Mouse (Mus musculus): ENCODE data around the gene Csnk1g1. TPM values are rescaled to one million over a fixed set of nuclear protein-coding genes. Genes with fewer than 3 reads are reported as not detected.
A peak's percentile ranks its signal among the peaks of the same experiment; 100 is the strongest.

Gene Csnk1g1
- polyA plus RNA-seq, 1 experiment from 2014 or later: 14.6 TPM

GRCm38 (mm10) chr9:66067542-66067941, 158.8 kb downstream of the Csnk1g1 start:
- no peak for DNase-seq (ENCODE audit: low spot score)

- DNase-seq (ENCODE audit: low spot score): no peak
These were observed 159.3 kb downstream of the Csnk1g1 start for GRCm38 (mm10) chr9:66068056-66068455.

GRCm38 (mm10) chr9:66068971-66069391, 160.3 kb downstream of the Csnk1g1 start:
- DNase-seq (ENCODE audit: low spot score): peak; percentile 14

DNA sequence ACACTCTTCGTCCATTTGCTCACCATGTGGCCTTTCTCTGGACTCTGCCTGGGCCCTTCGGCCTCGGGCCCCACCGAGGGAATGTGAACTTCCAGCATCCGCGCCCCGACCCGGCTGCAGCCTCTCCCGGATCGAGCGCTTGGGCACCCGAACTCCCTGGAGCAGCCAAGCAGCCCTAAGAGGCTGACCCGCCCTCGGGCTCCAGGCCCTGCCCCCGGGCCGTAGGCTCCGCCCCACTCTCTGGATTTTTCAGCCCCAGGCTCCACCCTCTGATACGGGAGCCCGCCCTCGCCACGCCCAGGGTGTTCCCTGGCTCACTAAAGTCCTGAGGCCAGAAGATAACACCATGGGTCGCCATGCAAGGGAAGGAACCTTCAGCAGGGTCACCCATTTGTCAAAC, 160.9 kb downstream of the Csnk1g1 start, which contains the start of gene Snx22:
Gene Snx22, minus strand, starts transcription at position 137 of the 400 bp plus-strand sequence.
- peak; percentile 46 for DNase-seq (ENCODE audit: low spot score)

DNA sequence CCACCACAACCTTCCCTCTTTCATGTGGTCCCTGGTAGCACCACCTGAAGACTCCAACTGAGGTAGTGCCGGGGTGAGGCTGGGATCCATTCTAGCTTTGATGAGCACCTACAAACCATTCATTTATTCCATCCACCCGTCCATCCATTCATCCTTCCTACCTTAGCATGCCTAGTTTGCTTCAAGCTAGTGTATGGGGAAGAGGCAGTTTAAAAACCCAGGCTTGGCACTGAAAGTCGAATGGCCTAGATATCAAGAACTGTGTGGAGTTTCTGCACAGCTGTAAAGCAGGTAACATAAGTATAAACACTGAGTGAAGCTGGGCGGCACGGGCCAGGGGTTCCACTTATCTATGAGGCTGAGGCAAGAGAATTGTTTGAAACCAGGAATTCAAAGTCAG, 161.4 kb downstream of the Csnk1g1 start:
- DNase-seq (ENCODE audit: low spot score): no peak

DNA sequence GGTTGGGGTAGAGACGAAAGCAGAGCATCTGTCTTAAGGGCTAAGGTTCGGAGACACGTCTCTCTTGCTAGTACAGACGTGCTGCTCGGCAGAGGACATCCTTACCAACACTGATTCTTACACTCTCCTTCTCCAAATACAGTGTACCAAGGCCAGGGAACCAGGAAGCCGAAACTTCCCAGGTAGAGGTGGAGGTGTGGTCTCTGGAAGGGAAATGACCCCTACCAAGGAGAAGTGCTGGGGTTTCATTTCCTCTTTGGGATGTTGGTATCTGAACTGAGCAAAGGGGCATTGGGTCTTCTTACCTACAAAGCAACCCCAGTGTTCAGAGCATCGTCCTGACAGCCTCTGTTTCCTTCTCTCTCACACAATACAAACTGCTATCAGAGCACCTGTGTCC, 164.0 kb downstream of the Csnk1g1 start:
- DNase-seq (ENCODE audit: low spot score): no peak

GRCm38 (mm10) chr9:66078072-66078471, 169.3 kb downstream of the Csnk1g1 start:
- no peak for DNase-seq (ENCODE audit: low spot score)

DNA sequence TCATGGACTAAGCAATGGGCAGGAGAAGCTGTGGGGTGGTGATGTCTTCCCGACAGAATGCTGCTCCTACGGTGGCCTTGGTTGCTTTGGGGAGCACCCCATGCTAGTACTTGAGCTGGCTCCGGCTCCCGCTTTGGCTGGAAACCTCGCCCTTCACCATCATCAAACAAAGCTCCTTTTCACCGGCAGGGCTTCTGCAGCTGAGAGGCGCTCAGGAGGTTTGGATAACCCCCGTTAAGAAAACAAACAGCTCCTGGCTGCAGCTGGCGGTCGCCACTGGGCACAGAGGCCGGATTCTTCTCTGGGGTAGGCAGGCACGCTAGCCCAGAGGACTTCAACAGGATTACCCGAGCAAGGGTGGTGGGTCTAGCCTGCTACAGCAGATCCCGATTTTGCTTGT, 169.8 kb downstream of the Csnk1g1 start:
- DNase-seq (ENCODE audit: low spot score): no peak

DNA sequence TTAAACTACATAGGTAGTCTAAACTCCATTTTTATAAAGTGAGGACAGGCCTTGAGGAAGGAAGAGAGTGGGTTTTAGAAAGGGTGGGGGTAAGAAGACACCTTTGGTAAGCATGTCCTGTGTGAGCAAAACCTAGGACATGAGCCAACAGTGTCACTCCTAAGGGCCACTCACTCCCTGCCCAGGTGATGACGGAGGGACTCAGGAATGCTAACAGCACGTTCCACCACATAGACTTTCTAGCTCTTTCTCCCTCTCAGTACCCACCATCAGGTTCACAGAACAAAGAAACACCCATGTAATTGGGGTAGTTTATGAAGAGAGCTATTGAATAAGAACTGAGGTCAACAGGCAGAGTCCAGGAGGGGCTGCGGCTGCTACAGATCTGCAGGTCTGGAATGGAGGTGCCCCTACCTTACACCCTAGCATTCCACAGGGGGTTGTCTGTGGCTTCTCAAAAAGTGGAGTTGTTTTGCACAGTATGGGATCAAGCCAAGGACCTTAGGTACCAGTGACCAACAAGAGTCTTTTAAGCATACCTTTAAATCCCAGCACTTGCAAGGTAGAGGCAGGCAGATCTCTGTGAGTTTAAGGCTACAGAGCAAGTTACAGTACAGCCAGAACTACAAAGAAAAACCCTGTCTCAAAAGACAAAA, 172.2 kb downstream of the Csnk1g1 start:
- DNase-seq (ENCODE audit: low spot score): no peak

GRCm38 (mm10) chr9:66081999-66082398, 173.3 kb downstream of the Csnk1g1 start:
- no peak for DNase-seq (ENCODE audit: low spot score)

- DNase-seq (ENCODE audit: low spot score): no peak
These were observed 175.4 kb downstream of the Csnk1g1 start for GRCm38 (mm10) chr9:66084171-66084570.

DNA sequence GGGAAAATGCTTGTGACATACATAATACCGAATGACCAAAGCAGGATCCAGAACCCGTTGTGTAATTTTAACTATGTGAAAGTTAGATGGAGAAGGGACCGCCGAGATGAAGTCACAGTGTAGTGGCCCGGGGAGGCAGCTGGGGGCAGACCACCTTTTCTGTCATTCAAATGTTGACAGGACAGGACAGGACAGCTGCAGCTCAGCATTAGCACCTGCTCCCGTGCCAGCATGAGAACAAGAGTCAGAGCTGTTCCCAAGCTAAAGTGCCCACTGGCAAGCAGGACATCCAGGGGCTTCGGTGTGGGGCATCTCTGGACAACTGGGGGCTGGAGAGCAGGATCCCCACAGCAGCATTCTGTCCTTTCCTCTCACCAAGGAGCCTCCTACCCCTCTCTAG, 178.3 kb downstream of the Csnk1g1 start:
- no peak for DNase-seq (ENCODE audit: low spot score)

DNA sequence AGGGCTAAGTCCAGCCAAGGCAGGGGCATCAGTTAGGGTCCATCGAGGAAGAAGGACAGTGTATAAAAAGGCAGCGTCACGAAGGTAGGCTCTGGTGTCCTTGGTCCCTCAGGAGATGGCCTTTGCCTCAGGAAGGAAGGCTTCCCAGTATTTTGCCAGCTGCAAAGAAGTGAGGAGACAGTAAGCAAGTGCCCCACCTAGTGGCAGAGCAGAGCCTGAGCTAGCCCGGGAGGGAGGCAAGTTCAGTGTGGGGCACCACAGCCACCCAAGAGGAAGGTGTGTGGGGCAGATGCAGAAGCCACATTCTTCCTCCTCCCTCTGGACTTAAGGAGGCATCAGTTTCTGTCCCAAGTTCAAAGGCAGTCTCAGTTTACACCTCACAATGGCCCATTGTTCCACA, 179.7 kb downstream of the Csnk1g1 start:
- DNase-seq (ENCODE audit: low spot score): peak; percentile 40

- no peak for DNase-seq (ENCODE audit: low spot score)
These were observed 182.0 kb downstream of the Csnk1g1 start for GRCm38 (mm10) chr9:66090593-66091244.

DNA sequence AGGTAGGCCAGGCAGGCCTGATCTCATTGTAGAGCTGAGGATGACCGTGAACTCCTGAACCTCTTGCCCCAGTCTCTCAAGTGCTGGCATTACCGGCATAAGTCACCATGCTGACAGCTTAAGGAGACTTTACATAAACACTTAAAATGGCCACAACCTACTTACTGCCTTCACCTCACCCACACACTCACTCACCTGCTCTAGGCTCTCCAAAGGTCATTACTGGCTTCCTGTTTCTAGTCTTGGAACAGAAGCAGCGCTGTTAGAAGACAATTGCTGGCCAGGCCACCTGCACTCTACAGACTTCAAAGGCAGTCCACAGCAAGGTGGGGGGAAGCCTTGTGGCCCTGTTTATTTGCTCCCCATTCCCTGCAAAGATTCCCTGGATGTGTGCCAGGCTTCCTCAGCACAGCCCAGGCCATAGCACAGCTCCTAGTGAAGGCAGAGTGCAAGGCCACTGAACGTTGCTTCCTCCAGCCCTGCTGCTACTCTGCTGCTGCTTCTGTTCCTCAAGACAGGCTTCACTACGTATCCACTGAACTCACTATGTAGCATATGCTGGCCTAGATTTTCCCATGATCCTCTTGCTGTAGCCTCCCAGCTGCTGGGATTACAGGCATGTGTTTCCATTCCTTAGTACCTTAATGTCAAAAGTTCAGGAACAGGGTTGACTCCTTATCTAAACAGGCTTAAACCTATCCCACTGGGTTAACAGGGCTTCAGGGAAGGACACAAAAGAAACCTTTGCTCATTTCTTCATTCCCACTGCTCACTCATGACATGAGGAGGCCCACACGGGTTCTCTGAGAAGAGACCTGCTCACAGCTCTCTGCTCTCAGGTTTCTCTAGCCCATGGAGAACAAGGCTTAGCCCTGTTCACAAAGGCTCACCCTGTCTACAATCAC, 182.9 kb downstream of the Csnk1g1 start:
- no peak for DNase-seq (ENCODE audit: low spot score)

DNA sequence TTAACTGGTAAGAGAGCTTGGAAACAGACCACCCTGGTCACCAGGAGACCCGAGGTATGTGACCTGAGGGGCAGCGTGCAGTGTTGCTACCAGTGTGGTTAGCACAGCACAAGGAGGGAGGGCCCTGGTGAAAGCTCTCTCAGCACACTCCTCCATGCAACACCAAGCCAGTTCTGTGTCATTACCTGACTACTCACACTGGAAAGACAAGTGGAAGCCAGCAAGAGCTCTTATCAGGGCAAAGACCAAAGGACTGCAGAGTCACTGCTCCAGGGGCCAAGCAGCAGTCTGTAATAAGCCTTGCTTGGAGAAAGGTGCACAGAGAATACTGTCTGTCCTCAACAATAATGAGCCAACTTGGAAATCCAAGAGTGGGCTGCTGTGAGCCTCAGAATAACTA, 183.9 kb downstream of the Csnk1g1 start:
- DNase-seq (ENCODE audit: low spot score): no peak

Other genes starting within 250 kb of the Csnk1g1 start
- 113 and 118 TPM in 2 replicates for gene Oaz2, start 240.9 kb upstream of the Csnk1g1 start, polyA plus RNA-seq (2015; fragmentation: Nextera tagmentation; extraction: Ambion mirVana)
- 1.6 and 2.0 TPM in 2 replicates for gene Zfp609, start 81.4 kb upstream of the Csnk1g1 start, polyA plus RNA-seq (2015; fragmentation: Nextera tagmentation; extraction: Ambion mirVana)
- 317 and 358 TPM in 2 replicates for gene Pclaf, start 18.7 kb upstream of the Csnk1g1 start, polyA plus RNA-seq (2015; fragmentation: Nextera tagmentation; extraction: Ambion mirVana)
- 20.8 and 22.7 TPM in 2 replicates for gene Trip4, start 130 bp upstream of the Csnk1g1 start, polyA plus RNA-seq (2015; fragmentation: Nextera tagmentation; extraction: Ambion mirVana)
- gene Ppib, start 151.3 kb downstream of the Csnk1g1 start, polyA plus RNA-seq (2015; fragmentation: Nextera tagmentation; extraction: Ambion mirVana): 344 and 384 TPM in 2 replicates
- 1.4 TPM in 2 replicates for gene Snx22, start 160.8 kb downstream of the Csnk1g1 start, polyA plus RNA-seq (2015; fragmentation: Nextera tagmentation; extraction: Ambion mirVana)
- 109 and 116 TPM in 2 replicates for gene Snx1, start 217.7 kb downstream of the Csnk1g1 start, polyA plus RNA-seq (2015; fragmentation: Nextera tagmentation; extraction: Ambion mirVana)
- 226 and 240 TPM in 2 replicates for gene Ciao2a, start 217.7 kb downstream of the Csnk1g1 start, polyA plus RNA-seq (2015; fragmentation: Nextera tagmentation; extraction: Ambion mirVana)
- 4.7 and 5.4 TPM in 2 replicates for gene Dapk2, start 249.3 kb downstream of the Csnk1g1 start, polyA plus RNA-seq (2015; fragmentation: Nextera tagmentation; extraction: Ambion mirVana)

Measured in thymus, postnatal 0 days (tissue).